Mouse (Mus musculus): ENCODE measurements around the gene Iars. TPM values are rescaled to one million over a fixed set of nuclear protein-coding genes. Genes with fewer than 3 reads are reported as not detected.
"Not testable (repeated sequence)": the region's sequence is repeated elsewhere in the genome, so short reads cannot be mapped to it uniquely, and the experiment has no call there.

The Iars gene
- polyA plus RNA-seq, 1 experiment from 2014 or later = 38.1 TPM

GRCm38 (mm10) chr13:49762208-49762607 lies 80.3 kb downstream of the Iars start:
- Histone ChIP-seq H3K27ac (no peak overlapping the region), H3K36me3 (ENCODE audit: insufficient read depth, low read length) (no peaks in the 10 kb centered on the region), H3K27me3 (ENCODE audit: insufficient read depth, low read length) (no peaks in the 10 kb centered on the region), H3K4me2 (ENCODE audit: low read length) (no peak overlapping the region), H3K9me3 (replicated peaks; ENCODE audit: low read length) (no peaks in the 10 kb centered on the region), H3K4me1 (replicated peaks; ENCODE audit: insufficient read depth, low read length) (no peaks in the 10 kb centered on the region), H3K4me3 (replicated peaks; ENCODE audit: low read depth, low read length) (no peak overlapping the region), H3K9ac (ENCODE audit: low read depth, low read length) (no peak overlapping the region)
- no peak for DNase-seq (ENCODE audit: low spot score)
- no peak for ATAC-seq (replicated peaks; ENCODE audit: low FRiP score, low read depth)
- no peak for TF ChIP-seq CTCF (IDR thresholded peaks at IDR 0.05; ENCODE audit: low read depth)
- 90% methylated on average over 14 of the region's 14 CpGs for WGBS

GRCm38 (mm10) chr13:49765306-49765705 lies 83.4 kb downstream of the Iars start:
- no peak overlapping the region for H3K4me2 ChIP-seq (ENCODE audit: low read length)
- no peak overlapping the region for H3K9ac ChIP-seq (ENCODE audit: low read depth, low read length)
- no peaks in the 10 kb centered on the region for H3K36me3 ChIP-seq (ENCODE audit: insufficient read depth, low read length)
- 97% methylated on average over 8 of the region's 8 CpGs for WGBS
- no peaks in the 10 kb centered on the region for H3K27me3 ChIP-seq (ENCODE audit: insufficient read depth, low read length)
- no peaks in the 10 kb centered on the region for H3K9me3 ChIP-seq (replicated peaks; ENCODE audit: low read length)
- ATAC-seq (replicated peaks; ENCODE audit: low FRiP score, low read depth) = no peak
- no peaks in the 10 kb centered on the region for H3K4me1 ChIP-seq (replicated peaks; ENCODE audit: insufficient read depth, low read length)
- no peak for TF ChIP-seq CTCF (IDR thresholded peaks at IDR 0.05; ENCODE audit: low read depth)
- H3K4me3 ChIP-seq (replicated peaks; ENCODE audit: low read depth, low read length) = no peak overlapping the region
- no peak for DNase-seq (ENCODE audit: low spot score)
- no peak overlapping the region for H3K27ac ChIP-seq

GRCm38 (mm10) chr13:49766269-49766668 lies 84.4 kb downstream of the Iars start:
- Histone ChIP-seq H3K27ac (no peak overlapping the region), H3K9ac (ENCODE audit: low read depth, low read length) (no peak overlapping the region), H3K36me3 (ENCODE audit: insufficient read depth, low read length) (no peaks in the 10 kb centered on the region), H3K27me3 (ENCODE audit: insufficient read depth, low read length) (no peaks in the 10 kb centered on the region), H3K9me3 (replicated peaks; ENCODE audit: low read length) (no peaks in the 10 kb centered on the region), H3K4me1 (replicated peaks; ENCODE audit: insufficient read depth, low read length) (no peaks in the 10 kb centered on the region), H3K4me2 (ENCODE audit: low read length) (no peak overlapping the region), H3K4me3 (replicated peaks; ENCODE audit: low read depth, low read length) (no peak overlapping the region)
- TF ChIP-seq CTCF (IDR thresholded peaks at IDR 0.05; ENCODE audit: low read depth) = no peak
- no peak for ATAC-seq (replicated peaks; ENCODE audit: low FRiP score, low read depth)
- no peak for DNase-seq (ENCODE audit: low spot score)
- WGBS = 43% methylated on average over 9 of the region's 9 CpGs

- no peak overlapping the region for H3K4me2 ChIP-seq (ENCODE audit: low read length)
- H3K4me1 ChIP-seq (replicated peaks; ENCODE audit: insufficient read depth, low read length) = no peaks in the 10 kb centered on the region
- no peaks in the 10 kb centered on the region for H3K27me3 ChIP-seq (ENCODE audit: insufficient read depth, low read length)
- H3K9ac ChIP-seq (ENCODE audit: low read depth, low read length) = no peak overlapping the region
- 73% methylated on average over 2 of the region's 2 CpGs for WGBS
- H3K27ac ChIP-seq = no peak overlapping the region
- no peak overlapping the region for H3K4me3 ChIP-seq (replicated peaks; ENCODE audit: low read depth, low read length)
- DNase-seq (ENCODE audit: low spot score) (no peak), ATAC-seq (replicated peaks; ENCODE audit: low FRiP score, low read depth) (no peak)
- H3K9me3 ChIP-seq (replicated peaks; ENCODE audit: low read length) = no peaks in the 10 kb centered on the region
- no peaks in the 10 kb centered on the region for H3K36me3 ChIP-seq (ENCODE audit: insufficient read depth, low read length)
- no peak for TF ChIP-seq CTCF (IDR thresholded peaks at IDR 0.05; ENCODE audit: low read depth)
These were observed 86.1 kb downstream of the Iars start for GRCm38 (mm10) chr13:49768048-49768447.

DNA sequence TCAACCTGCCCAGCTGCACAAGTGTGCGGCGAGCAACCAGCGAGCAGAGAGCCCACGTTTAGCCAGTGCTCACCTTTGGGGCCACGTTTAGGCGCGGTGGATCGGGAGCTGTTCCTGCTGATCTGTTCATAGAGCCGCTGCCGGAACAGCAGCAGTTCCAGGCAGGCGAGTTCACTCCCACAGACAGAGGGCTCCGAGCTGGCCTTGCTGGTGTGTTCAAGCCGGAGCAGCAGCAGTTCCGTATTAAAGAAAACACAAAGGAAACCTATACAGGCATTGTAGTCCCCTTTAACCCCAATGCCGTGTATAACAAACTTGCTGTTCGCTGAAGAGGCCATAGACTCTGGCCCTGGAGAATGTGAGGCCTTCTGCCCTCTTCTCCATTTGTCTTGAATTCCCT lies 87.2 kb downstream of the Iars start:
- 50% methylated on average over 16 of the region's 16 CpGs for WGBS
- DNase-seq (ENCODE audit: low spot score) = no peak

GRCm38 (mm10) chr13:49771536-49771935 lies 89.6 kb downstream of the Iars start:
- ATAC-seq (replicated peaks; ENCODE audit: low FRiP score, low read depth); H3K27ac ChIP-seq; DNase-seq (ENCODE audit: low spot score); H3K36me3 ChIP-seq (ENCODE audit: insufficient read depth, low read length); H3K4me3 ChIP-seq (replicated peaks; ENCODE audit: low read depth, low read length); H3K4me2 ChIP-seq (ENCODE audit: low read length); H3K9ac ChIP-seq (ENCODE audit: low read depth, low read length); H3K4me1 ChIP-seq (replicated peaks; ENCODE audit: insufficient read depth, low read length); H3K9me3 ChIP-seq (replicated peaks; ENCODE audit: low read length); H3K27me3 ChIP-seq (ENCODE audit: insufficient read depth, low read length): not testable (repeated sequence)

More for the DNA sequence above, 87.2 kb downstream of the Iars start:
- TF ChIP-seq CTCF (IDR thresholded peaks at IDR 0.05; ENCODE audit: low read depth) = no peak
- Histone ChIP-seq H3K36me3 (ENCODE audit: insufficient read depth, low read length) (no peaks in the 10 kb centered on the region), H3K9me3 (replicated peaks; ENCODE audit: low read length) (no peaks in the 10 kb centered on the region), H3K4me3 (replicated peaks; ENCODE audit: low read depth, low read length) (no peak overlapping the region), H3K27me3 (ENCODE audit: insufficient read depth, low read length) (no peaks in the 10 kb centered on the region), H3K9ac (ENCODE audit: low read depth, low read length) (no peak overlapping the region), H3K4me2 (ENCODE audit: low read length) (no peak overlapping the region), H3K4me1 (replicated peaks; ENCODE audit: insufficient read depth, low read length) (no peaks in the 10 kb centered on the region), H3K27ac (no peak overlapping the region)
- no peak for ATAC-seq (replicated peaks; ENCODE audit: low FRiP score, low read depth)

Other genes starting within 250 kb of the Iars start
- gene Tes3-ps, start 188.8 kb upstream of the Iars start, polyA plus RNA-seq (2015; fragmentation: Nextera tagmentation; extraction: Ambion mirVana) = 0.54 and 0.66 TPM in 2 replicates
- gene Ecm2, start 177.3 kb upstream of the Iars start, polyA plus RNA-seq (2015; fragmentation: Nextera tagmentation; extraction: Ambion mirVana) = 2.5 TPM in 2 replicates
- 24.9 and 30.2 TPM in 2 replicates for gene Aspn, start 137.7 kb upstream of the Iars start, polyA plus RNA-seq (2015; fragmentation: Nextera tagmentation; extraction: Ambion mirVana)
- gene Omd, start 99.6 kb upstream of the Iars start, polyA plus RNA-seq (2015; fragmentation: Nextera tagmentation; extraction: Ambion mirVana) = 0.62 and 1.6 TPM in 2 replicates
- 43.8 and 54.3 TPM in 2 replicates for gene Ogn, start 74.1 kb upstream of the Iars start, polyA plus RNA-seq (2015; fragmentation: Nextera tagmentation; extraction: Ambion mirVana)
- gene Cenpp, start 29.3 kb upstream of the Iars start, polyA plus RNA-seq (2015; fragmentation: Nextera tagmentation; extraction: Ambion mirVana) = 21.5 and 21.9 TPM in 2 replicates
- 15.7 and 19.3 TPM in 2 replicates for gene Nol8, start 29.0 kb upstream of the Iars start, polyA plus RNA-seq (2015; fragmentation: Nextera tagmentation; extraction: Ambion mirVana)
- gene Gm30302, start 116.9 kb downstream of the Iars start, polyA plus RNA-seq (2015; fragmentation: Nextera tagmentation; extraction: Ambion mirVana) = not detected in 2 replicates